Mouse (Mus musculus): ENCODE measurements around the gene Mpc1.

- no peak for TF ChIP-seq MAX (IDR thresholded peaks at IDR 0.05)
- TF ChIP-seq CTCF (IDR thresholded peaks at IDR 0.05; ENCODE audit: control insufficient read depth, insufficient read depth, insufficient read length), result no peak
- no peak for TF ChIP-seq USF1 (IDR thresholded peaks at IDR 0.05; ENCODE audit: low read depth)
- no peak for TF ChIP-seq CEBPB (IDR thresholded peaks at IDR 0.05; ENCODE audit: low read depth)
- no peak for TF ChIP-seq MYOG (IDR thresholded peaks at IDR 0.05; ENCODE audit: control insufficient read depth, extremely low read depth, insufficient read length)
- TF ChIP-seq FOSL1 (IDR thresholded peaks at IDR 0.05; ENCODE audit: insufficient read depth, low read length, poor library complexity, severe bottlenecking), result no peak
- no peak for TF ChIP-seq MYOD1 (IDR thresholded peaks at IDR 0.05; ENCODE audit: control insufficient read depth, insufficient read length, low read depth)
Observed at GRCm38 (mm10) chr17:8286987-8287386, 4.3 kb downstream of the Mpc1 start.

Measured in C2C12 (cell line).